Mouse (Mus musculus) hindbrain, postnatal 0 days (tissue): ENCODE measurements at regions not wholly inside any gene's neighbourhood (a gene's known extent, or its start where the extent isn't known, plus 50 kb on each side); places are given as distances from the start of the nearest gene placed in this dataset.

Experiments
- ATAC-seq: fragments of 200-750 bp; cut with Nextera tagmentation; 2 replicates; pipeline ENCODE4 v1.8.0; 2017; ENCODE audit warnings: mild to moderate bottlenecking, moderate TSS enrichment, moderate library complexity
- DNase-seq: peaks from one replicate; pipeline ENCODE4 v3.0.0-alpha.2; 2015; ENCODE audit warnings: low spot score
- H3K27ac ChIP-seq: fragments of 300-500 bp; sonication (generic); 2 replicates; pipeline ENCODE4 v1.5.1; 2014; ENCODE audit warnings: mild to moderate bottlenecking
- H3K27me3 ChIP-seq: fragments of 300-500 bp; sonication (generic); 2 replicates; pipeline ENCODE4 v1.6.1; 2014; ENCODE audit warnings: low read length, mixed read lengths; ENCODE audit not compliant: insufficient read depth
- H3K36me3 ChIP-seq: fragments of 300-500 bp; sonication (generic); 2 replicates; pipeline ENCODE4 v1.6.1; 2014; ENCODE audit warnings: low read length, mixed read lengths; ENCODE audit not compliant: insufficient read depth
- H3K4me1 ChIP-seq: fragments of 300-500 bp; sonication (generic); 2 replicates; pipeline ENCODE4 v1.6.1; 2014; ENCODE audit warnings: antibody characterized with exemption, low read length, mixed read lengths; ENCODE audit not compliant: insufficient read depth
- H3K4me2 ChIP-seq: fragments of 300-500 bp; sonication (generic); 2 replicates; pipeline ENCODE4 v1.6.1; 2014; ENCODE audit warnings: low read depth, mild to moderate bottlenecking, low read length, moderate library complexity, mixed read lengths
- H3K4me3 ChIP-seq: fragments of 300-500 bp; sonication (generic); 2 replicates; pipeline ENCODE4 v1.5.1; 2014; ENCODE audit warnings: low read length
- H3K9ac ChIP-seq: fragments of 300-500 bp; sonication (generic); replicated peaks from 2 replicates; pipeline ENCODE4 v1.6.1; 2014; ENCODE audit warnings: mild to moderate bottlenecking, low read length, moderate library complexity, mixed read lengths
- H3K9me3 ChIP-seq: fragments of 300-500 bp; sonication (generic); 2 replicates; pipeline ENCODE4 v1.6.1; 2016; ENCODE audit warnings: low read length, mixed read lengths
- CTCF ChIP-seq: IDR thresholded peaks from 2 replicates; pipeline ENCODE4 v1.5.1; 2016; ENCODE audit warnings: antibody characterized with exemption, control low read depth, low read depth
- WGBS: fragments of 180-500 bp; shearing (Covaris S2); extraction: QIAGEN DNeasy Blood & Tissue Kit; methylation state at CpG from one replicate; pipeline ENCODE4 v1.1.7; 2014; 5-methylcytosine and 5-hydroxymethylcytosine counted together

DNA sequence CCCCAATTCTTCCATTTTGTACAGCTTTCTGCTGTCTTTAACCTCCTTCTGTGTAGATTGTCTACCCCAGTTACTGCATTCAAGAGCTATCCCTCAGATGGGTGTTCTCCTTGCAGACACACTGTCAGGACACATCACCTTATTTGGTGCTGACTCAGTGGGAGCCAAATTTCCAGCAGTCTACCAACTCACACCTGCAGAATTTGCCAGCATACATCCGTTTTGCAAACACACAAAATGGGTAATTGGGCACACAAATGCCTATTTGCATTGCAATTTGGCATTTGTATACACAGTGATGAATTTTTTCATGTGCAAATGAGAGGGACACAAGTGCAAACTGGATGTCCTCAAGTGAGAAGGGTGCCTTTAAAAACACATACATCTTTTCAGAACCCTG is 649.5 kb downstream of the Bcl11a start:
- Histone ChIP-seq H3K4me1 (no peaks in the 10 kb centered on the region), H3K9me3 (no peaks in the 10 kb centered on the region), H3K27ac (no peak overlapping the region), H3K36me3 (no peaks in the 10 kb centered on the region), H3K4me2 (no peak overlapping the region), H3K27me3 (no peaks in the 10 kb centered on the region), H3K9ac (no peak overlapping the region), H3K4me3 (no peak overlapping the region)
- WGBS = 24% methylated on average over 1 of the region's 1 CpGs
- TF ChIP-seq CTCF = no peak
- DNase-seq (no peak), ATAC-seq (no peak)

DNA sequence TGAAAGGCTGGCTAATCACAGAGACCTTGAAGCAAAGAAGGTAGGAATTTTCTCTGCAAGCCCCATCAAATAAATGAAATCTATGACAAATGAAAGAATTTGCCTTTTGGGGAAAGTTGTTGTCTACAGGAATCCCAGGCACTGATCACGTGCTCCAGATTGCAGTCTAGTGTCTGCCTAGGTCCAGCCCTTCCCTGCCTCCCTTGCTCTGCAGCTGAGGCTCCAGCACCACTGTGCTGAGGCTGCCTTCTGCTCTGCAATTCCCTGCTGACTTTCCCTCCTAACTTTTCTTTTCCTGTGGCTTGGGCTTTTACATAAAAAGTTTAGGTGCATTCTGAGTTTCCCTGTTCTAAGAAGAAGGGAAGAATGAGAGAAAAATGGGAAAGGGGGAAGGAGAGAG is 653.6 kb downstream of the Bcl11a start:
- TF ChIP-seq CTCF = no peak
- no peak for ATAC-seq

DNA sequence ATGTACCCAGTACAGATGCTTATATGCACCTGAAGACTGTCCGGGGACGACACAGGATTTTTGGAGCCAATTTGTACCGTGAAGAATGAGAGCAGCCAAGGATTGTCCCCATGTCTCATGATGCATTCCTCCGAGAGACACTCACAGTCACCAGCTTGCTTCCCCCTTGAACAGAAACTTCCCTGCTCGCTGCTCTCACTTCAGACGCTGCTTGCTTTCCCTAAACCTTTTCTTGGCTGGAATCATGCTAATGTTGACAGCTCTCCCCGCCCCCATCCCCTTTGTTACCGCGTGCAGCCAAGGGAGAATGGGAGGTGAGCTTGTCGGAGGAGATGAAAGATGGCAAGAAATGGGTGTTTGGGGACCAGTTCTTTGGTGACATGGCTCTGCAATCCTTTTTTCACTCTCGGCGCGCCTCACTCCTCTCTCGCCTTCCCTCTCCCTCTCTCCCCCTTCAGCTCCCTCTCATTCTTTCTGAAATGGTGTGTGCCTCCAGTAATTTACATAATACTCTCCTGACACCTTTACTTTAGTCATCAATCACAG is 661.9 kb downstream of the Bcl11a start:
- no peak overlapping the region for H3K27ac ChIP-seq
- DNase-seq = peak; percentile 53
- peak; percentile 55 for ATAC-seq
- no peaks in the 10 kb centered on the region for H3K9me3 ChIP-seq
- H3K4me1 ChIP-seq = no peaks in the 10 kb centered on the region
- peak overlapping the region; percentile 61 for H3K4me2 ChIP-seq
- no peaks in the 10 kb centered on the region for H3K36me3 ChIP-seq
- TF ChIP-seq CTCF = no peak
- no peaks in the 10 kb centered on the region for H3K27me3 ChIP-seq
- 0 out of 2 replicates have a peak overlapping the region, but pooled peaks have one; percentile 7 for H3K9ac ChIP-seq
- H3K4me3 ChIP-seq = peak overlapping the region; percentile 26; the same call in 1 of the 2 replicates
- 4% methylated on average over 14 of the region's 14 CpGs for WGBS

More for the DNA sequence above, 653.6 kb downstream of the Bcl11a start:
- Histone ChIP-seq H3K4me2 (no peak overlapping the region), H3K4me3 (no peak overlapping the region), H3K36me3 (no peaks in the 10 kb centered on the region), H3K9ac (no peak overlapping the region), H3K27me3 (no peaks in the 10 kb centered on the region), H3K27ac (no peak overlapping the region), H3K9me3 (no peaks in the 10 kb centered on the region), H3K4me1 (no peaks in the 10 kb centered on the region)
- 10% methylated on average over 1 of the region's 1 CpGs for WGBS
- DNase-seq = no peak

DNA sequence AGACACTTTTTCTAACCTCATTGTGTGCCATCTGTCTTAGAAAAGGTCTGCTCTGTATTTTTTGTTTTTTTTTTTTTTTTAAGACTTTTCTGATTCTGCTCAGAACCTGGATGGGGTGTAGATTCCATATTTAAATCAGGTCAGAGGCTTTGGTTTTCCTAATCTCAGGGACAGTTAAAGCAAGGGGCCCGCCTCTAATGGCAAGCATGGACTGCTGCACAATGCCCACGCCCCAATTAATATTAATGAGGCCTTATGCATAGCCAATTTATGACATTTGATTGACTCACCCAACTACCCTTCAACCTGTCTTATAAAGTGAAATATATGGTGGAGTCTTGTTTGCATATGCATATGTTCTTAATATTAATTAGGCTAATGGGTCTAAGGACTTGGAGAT is 662.6 kb downstream of the Bcl11a start:
- no peak overlapping the region for H3K27ac ChIP-seq
- TF ChIP-seq CTCF = no peak
- no peaks in the 10 kb centered on the region for H3K36me3 ChIP-seq
- ATAC-seq (no peak), DNase-seq (no peak)
- H3K9ac ChIP-seq = no peak overlapping the region
- WGBS = 33% methylated on average over 2 of the region's 2 CpGs
- H3K4me3 ChIP-seq = no peak overlapping the region
- H3K9me3 ChIP-seq = no peaks in the 10 kb centered on the region
- no peaks in the 10 kb centered on the region for H3K27me3 ChIP-seq
- H3K4me2 ChIP-seq = no peak overlapping the region
- no peaks in the 10 kb centered on the region for H3K4me1 ChIP-seq

DNA sequence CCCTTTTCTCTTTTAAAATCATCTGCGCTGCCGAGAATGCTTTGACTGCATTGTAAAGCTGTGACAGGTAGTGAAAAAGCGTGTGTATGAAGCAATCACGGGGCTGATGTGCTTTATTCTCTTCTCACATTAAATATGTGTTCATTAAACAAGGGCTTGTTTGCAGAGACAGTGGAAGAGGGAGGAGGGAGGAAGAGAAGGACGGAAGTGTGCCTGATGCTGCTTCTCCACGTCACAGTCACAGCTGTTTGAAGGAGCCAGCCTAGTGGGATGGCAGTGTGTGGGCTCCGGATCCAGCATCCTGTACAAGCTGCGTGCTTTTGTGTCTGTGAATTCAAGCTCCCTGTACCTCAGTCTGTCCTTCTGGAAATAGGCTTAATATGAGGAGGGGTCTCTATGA is 664.7 kb downstream of the Bcl11a start:
- Histone ChIP-seq H3K27ac (no peak overlapping the region), H3K4me2 (0 out of 2 replicates have a peak overlapping the region, but pooled peaks have one; percentile 5), H3K4me3 (no peak overlapping the region), H3K4me1 (no peaks in the 10 kb centered on the region), H3K9me3 (no peaks in the 10 kb centered on the region), H3K27me3 (no peaks in the 10 kb centered on the region), H3K36me3 (no peaks in the 10 kb centered on the region), H3K9ac (0 out of 2 replicates have a peak overlapping the region, but pooled peaks have one; percentile 18)
- 31% methylated on average over 8 of the region's 8 CpGs for whole genome bisulfite sequencing
- peak; percentile 31 for DNase-seq
- no peak for TF ChIP-seq CTCF
- peak; percentile 46; the same call in 1 of the 2 replicates for ATAC-seq

DNA sequence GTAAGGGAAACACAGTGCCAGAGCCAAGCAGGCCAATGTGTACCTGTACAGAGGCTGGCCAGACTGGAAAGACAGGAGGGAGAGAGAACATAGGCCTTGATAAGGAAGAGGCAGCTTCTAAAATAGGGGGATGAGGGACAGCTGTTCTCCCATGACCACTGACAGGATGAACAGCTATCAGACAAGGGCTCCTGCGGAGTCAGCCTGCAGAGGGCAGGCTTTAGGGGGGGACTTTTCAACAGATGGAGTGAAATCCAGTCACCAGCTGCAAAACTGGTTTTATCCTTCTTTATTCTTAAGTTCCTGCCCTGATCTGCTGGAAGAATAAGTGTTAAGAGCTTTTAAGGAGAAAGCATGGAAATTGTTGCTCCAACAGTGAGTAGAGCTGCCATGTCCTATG is 665.6 kb downstream of the Bcl11a start:
- no peak for DNase-seq
- Histone ChIP-seq H3K36me3 (no peaks in the 10 kb centered on the region), H3K4me1 (no peaks in the 10 kb centered on the region), H3K4me3 (no peak overlapping the region), H3K27ac (no peak overlapping the region), H3K4me2 (no peak overlapping the region), H3K27me3 (no peaks in the 10 kb centered on the region), H3K9me3 (no peaks in the 10 kb centered on the region), H3K9ac (no peak overlapping the region)
- peak; percentile 17; the same call in 1 of the 2 replicates for TF ChIP-seq CTCF
- ATAC-seq = no peak
- WGBS = 35% methylated on average over 1 of the region's 1 CpGs

DNA sequence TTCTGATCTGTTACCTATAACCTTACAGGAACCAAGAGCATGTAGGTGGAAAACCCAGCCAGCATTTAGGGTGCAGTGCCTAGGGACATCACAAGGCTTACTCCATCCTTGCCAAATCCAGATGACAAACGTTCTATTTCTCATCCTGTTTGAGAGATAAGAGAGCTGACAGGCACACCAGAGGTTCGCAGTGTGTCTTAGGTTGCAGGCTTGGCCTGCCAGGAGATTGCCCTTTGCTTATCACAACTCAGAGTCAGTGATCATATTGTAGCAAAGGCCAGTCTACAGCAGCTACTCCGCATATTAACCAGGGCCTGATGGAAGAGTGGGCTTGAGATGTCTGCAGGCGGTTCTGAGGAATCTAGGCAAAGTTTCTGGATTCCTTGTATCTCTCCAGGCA is 668.0 kb downstream of the Bcl11a start:
- no peaks in the 10 kb centered on the region for H3K4me1 ChIP-seq
- no peak overlapping the region for H3K27ac ChIP-seq
- ATAC-seq = no peak

More for the DNA sequence above, 668.0 kb downstream of the Bcl11a start:
- Histone ChIP-seq H3K4me2 (no peak overlapping the region), H3K27me3 (no peaks in the 10 kb centered on the region), H3K9ac (no peak overlapping the region), H3K36me3 (no peaks in the 10 kb centered on the region), H3K9me3 (no peaks in the 10 kb centered on the region), H3K4me3 (no peak overlapping the region)
- no peak for DNase-seq
- WGBS = 81% methylated on average over 4 of the region's 4 CpGs
- no peak for TF ChIP-seq CTCF
